Mouse (Mus musculus): ENCODE measurements around the gene Nuak2.

Nuak2 gene

DNA sequence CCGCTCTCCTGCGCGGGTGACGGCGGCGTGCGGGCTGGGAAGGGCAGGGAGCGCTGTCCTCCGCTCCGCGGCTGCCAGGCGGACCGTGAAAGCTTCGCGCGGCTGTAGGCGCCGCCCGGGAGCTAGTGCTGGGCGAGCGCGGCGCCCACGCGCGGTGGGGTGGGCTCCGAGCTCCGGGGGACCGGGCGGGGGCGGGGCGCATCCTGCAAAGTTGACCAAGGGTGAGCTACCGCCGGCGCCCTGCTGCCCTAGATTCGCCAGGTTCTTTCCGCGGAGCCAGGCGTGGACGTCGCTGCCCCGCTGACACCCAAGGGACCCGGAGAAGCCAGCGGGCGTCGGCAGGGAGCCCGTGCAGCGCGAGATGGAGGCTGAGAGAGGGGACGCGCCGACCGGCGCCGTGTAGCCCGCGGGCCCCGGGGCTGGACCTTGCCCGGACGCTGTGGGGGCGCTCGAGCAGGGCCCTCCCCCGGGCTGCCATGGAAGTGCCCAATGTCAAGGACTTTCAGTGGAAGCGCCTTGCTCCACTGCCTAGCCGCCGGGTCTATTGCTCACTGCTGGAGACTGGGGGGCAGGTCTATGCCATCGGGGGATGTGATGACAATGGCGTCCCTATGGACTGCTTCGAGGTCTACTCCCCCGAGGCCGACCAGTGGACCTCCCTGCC is 17.0 kb upstream of the Nuak2 start:
- DNase-seq: no peak

DNA sequence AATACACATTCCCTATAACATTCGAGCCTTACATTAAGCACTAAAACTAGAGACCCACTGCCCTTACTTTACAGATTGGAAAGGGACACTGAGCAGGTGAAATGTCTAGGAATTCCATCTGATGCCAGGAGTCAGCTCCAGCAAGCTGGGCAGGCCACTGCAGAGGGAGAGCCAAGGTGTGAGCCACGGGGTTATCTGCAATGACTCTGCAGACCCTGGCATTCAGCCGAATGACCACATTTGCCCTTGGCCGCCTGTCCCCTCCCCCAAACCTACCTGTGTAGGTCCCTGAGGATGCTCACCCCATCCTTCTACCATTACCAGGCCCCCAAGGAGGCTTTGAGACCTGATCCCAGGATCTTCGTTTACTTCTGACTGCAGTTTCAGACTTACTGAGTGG is 16.2 kb upstream of the Nuak2 start:
- DNase-seq: peak; percentile 56

DNA sequence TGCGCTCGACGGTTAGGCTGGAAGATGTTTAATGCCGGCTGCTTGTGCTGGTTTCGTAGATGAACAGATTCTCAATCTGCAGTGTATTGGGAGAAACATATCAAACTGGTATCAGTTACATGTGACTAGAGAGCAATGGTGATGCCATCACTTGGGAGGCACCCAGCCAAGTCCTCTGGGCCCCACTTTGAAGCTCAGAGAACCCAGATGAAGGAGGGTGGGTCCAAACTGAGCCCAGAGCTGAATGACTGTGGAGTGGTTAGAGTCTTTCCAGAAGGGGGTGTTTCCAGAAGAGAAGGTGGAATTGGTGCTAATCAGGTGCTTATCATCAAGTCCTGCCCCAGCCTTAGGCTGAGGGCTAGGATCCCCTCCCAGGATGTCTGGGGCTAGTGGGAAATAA is 14.7 kb upstream of the Nuak2 start:
- DNase-seq: peak; percentile 16

DNA sequence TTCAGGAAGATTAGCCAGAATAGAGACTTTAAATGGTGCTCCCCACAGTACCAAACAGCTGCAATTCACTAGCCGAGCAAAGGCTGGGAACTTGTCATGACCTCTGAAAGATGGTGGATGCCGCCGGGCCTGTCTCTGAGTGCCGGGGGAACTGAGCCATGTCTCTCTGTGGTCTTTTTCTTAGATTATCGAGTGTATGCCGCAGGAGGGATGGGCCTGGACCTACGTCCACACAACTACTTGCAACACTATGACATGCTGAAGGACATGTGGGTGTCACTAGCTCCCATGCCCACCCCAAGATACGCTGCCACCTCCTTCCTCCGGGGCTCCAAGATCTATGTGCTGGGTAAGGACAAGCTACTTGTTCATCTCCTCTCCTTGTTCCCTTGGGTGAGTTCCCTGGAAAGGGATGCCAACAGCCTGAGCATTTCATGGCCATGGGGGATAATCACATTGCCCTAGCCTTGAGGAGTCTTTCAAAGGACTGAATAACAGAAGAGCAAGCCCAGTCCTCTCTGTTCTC is 13.5 kb upstream of the Nuak2 start:
- no peak for DNase-seq

DNA sequence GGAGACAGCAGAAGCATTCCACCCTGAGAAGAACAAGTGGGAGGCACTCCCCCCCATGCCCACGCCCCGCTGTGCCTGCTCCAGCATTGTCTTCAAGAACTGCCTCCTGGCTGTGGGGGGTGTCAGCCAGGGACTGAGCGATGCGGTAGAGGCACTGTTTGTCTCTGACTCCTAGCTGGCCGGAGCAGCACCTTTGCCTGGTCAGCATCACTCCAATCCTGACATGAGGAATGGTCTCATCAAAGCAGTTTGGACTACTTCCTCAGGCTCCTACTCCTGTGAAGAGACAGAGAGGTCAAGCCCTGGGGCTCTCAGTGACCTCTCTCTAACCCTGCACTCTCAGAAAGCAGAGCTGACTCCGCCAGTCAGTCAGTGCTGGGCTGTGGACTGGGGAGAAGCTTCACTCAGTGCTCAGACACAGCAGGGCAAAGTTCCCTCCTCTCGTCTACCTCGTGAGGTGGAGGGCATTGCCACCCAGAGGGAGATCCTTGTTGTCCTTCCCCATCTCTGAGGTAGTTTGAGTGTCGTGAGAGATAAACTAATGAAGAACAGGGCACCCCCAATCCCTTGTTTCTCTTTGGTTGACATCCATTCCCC is 11.2 kb upstream of the Nuak2 start:
- DNase-seq: no peak

DNA sequence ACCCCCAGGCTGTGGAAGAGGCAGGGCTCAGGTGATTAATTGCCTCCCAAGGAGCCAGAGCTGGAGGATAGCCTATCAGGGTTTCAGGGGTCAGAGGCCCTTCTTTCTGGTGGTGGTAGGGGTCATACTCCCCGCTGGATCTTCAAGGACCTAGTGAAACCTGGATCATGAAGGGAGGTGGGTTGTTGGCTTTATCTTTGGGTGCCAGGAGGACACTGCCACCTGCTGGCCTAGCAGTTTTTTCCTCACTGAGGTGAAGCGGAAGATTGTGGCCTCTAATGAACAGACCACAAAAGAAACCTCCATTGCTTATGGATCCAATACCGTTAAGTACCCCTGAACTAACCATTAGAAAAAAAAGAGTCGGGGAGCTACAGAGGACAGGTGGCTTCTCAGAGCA is 9.8 kb upstream of the Nuak2 start:
- no peak for DNase-seq

DNA sequence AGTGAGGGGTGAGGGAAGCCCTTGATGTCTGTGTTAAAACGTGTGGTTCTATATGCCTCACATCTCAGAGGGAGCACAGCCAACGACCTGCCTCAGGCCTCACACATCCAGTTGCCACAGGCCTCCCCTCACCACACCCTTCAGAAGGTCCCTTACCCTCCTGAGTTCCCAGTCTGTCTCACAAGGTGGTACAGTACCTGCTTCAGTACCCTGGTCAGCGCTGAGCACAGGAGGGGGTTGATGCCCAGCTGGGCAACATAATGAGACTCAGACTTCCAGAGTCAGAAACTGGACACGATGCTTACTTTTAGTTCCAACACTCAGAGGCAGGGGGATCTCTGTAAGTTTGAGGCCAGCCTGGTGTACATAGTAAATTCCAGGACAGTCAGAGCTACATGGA is 9.1 kb upstream of the Nuak2 start:
- DNase-seq: no peak

DNA sequence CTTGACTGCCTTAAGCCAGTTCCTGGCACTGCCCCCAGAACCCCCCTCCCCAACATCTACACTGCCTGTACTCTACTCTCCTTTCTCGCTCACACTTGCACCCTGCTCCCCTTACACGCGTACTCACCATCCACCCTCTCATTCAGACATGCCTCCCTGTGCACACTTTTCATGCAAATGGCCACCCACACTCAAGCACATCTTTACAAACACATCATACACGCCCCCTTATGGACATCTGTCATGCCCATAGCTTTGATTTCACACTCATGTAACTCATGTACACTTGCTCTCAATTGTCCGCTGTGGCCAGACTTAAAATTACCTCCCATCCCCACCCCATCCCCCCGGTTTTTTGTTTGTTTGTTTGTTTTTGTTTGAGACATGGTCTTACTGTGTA is 8.0 kb upstream of the Nuak2 start:
- DNase-seq: no peak

DNA sequence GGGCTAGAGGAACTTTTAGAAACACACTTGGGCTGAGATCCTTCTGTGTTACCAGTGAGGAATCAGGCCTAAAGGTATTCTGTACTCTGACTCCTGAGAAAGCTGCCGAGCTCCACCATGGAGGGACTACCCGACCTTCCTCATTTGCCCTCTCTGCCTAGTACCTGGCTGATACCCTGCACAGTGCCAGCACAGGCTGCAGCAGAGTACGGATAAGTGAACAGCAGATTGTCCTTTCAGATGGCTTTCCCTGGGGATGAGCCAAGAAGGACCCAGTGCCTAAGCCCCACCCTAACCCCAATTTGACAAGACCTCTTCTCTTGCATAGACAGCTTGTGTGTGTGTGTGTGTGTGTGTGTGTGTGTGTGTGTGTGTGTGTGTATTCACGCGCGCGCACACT is 7.3 kb upstream of the Nuak2 start:
- no peak for DNase-seq

DNA sequence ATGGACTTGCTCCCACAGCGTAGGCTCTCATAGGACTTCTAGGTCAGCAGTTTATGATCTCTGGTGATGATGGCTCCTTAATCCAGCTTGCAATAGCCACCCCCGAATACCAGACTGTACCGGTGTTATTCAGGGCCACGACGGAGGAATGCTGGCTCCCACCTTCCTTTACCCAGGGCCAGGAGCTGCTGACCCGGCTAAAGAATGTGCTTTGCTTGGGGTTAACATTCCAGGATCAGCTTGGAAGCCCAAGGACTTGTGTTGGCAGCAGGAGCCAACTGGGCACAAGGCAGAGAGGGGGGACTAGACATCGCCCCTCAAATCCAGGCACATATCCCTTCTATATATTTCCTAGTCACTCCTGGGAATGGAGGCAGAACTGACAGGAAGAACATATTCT is 5.2 kb upstream of the Nuak2 start:
- no peak for DNase-seq

DNA sequence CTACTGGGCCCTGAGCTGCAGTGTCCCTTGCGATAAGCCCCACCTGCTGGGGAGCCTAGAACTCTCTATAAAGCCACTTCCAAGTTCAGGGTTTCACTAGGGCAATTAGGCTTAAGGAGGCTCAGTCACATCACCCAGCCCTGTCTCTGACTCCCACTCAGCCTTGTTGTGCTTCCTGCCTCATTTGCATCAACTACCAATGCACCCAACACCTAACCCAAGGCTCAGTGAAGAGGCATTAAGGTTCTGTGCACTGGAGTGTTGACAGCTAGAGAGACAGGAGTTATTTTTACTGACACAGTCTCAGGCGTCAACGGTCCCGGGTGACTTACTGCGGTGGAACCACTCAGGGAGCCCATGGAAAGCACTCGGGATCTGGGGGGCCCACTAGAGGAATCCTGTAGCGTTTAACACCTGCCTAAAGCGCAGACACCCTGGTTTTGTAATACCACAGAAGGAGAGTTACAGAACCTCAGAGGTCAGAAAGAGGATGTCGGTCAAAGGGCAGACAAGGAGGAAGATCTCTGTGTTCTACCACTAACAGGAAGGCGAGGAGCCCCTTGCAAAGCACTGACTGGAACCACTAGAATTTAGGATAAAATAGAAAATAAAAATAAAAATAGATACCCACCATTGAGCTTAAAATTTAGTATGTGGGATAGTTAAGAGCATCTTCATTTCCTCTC is 4.6 kb upstream of the Nuak2 start:
- DNase-seq: no peak

DNA sequence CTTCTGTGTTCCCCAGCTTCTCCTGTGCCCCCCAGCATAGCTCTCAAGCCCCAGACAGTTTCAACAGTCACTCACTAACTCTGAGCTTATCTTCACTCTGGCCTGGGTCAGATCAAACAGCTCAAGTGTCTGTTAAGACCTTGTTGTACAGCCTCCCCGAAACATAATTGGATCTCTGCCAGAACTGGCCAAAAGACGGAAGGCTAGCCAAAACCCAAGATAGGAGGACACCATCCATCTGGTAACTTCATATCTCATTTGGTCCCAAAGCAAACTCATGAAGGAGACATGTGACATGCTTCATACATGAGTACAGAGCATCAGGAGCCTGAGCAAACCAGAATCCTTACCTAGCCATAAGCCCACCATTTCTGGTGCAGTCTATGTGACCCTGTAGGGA is 3.9 kb upstream of the Nuak2 start:
- DNase-seq: no peak

DNA sequence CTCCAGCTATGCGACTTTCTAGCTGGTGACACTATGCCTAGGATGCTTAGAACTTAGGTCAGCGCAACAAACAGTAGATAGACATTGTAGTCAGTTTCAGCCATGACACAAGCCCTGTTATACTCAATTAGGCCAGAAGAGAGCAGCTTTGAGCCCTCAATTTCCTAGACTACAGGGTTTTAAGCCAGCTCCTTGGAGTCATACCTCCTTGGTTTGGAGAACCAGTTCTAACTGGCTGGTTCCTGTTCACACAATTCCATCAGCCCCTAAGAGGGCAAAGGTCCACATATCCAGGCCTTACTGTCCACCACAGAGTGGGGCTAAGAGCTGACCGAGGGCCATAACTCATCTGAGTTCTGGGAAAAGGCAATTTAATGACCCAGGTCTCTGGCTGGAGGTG is 3.2 kb upstream of the Nuak2 start:
- no peak for DNase-seq

DNA sequence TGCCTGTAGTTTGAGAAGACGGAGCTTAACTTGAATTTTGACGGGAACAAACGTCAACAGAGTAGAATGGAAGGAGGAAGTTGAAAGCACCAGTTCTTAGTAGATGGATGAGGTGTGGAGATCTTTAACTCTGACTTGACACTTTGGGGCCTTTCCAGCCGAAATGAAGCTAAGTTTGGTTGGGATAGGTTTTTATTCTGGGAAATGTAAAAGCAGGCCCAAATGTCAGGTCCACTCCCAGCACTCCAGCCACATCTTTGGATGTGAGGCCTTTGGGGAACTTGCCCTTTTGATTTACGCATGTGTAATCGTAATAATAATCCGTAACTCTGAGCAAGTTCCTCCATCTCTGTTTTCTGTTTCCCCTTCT is 684 bp downstream of the Nuak2 start:
- DNase-seq: no peak

DNA sequence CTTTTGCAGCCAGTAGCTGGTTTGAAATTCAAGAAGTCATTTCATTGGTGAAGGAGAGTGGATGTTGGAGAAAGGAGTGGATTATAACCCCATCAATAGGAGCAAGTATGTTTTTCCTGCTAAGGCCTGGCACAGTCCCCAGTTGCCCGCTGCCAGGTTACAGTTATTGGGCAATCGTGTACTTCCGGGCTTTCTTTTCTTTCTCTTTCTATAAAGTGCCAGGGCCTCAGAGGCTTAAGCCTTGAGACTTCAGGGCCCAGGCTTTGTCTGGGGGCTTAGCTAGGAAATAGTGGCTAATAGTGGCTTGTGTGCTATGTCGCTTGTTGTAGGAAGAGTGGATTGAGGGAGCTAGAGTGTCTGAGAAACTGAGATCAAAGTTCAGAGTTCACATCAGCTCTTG is 1.5 kb downstream of the Nuak2 start:
- DNase-seq: no peak

DNA sequence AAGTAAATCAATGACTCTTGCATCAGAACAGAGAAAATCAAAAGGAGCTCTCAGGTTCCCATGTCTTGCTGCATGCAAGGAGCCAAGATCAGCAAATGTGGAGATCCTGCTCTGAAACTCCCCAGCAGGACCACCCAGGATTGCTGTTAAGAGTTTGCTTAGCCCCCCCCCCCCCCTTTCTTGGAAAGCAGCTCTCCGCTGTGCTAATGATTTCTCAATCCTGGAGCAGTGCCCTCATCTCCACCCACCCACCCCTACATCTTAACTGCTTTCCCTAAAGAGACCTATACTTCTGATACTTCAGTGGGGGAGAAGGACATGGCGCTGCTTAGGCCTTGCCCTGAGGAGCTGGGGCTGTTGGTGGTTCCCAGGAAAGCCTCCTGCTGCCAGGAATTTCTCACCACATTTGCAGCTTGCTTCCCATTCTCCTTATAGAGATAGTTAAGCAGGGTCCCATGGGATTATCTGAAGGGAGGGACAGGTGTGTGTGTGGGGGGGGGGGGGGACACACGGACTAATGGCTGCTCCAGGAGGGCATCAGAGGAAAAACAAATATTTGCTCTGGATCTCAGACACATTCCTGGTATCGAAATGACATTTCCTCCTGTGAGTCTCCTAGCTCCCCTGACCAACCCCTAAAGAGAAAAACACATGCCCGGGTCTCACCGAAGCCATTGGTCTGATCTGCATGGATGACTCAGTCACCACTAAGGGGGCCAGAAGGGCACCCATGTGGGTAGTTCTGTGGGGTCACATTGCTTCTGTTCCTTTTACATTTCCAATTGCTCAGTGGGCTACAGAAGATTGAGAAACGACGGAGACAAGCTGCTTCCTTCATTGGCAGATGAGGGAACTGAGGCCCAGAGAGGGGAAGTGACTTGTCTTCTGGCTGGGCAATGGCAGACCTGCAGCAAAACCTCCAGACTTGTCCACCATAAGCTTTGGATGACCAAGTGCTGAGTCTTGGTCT is 2.3 kb downstream of the Nuak2 start:
- DNase-seq: no peak

DNA sequence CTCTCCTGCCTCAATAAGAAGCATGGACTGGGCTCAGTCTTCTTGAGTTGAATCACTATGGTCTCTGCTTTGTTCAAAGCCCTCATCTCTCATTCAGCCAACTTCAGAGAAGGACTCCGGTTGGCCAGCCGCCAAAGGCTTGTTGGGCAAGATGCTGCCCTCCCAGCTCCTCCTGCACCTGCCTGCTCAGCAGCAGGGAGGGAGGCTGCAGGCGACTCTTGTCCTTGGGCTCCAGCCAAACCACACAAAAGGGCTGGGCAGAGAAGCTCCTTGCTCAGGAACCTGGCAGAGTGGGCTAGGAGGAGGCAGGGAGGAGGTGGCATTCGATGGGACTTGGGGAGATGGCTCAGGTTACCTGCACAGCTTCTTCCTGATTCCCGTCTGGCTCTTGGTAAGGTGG is 3.3 kb downstream of the Nuak2 start:
- DNase-seq: peak; percentile 87

DNA sequence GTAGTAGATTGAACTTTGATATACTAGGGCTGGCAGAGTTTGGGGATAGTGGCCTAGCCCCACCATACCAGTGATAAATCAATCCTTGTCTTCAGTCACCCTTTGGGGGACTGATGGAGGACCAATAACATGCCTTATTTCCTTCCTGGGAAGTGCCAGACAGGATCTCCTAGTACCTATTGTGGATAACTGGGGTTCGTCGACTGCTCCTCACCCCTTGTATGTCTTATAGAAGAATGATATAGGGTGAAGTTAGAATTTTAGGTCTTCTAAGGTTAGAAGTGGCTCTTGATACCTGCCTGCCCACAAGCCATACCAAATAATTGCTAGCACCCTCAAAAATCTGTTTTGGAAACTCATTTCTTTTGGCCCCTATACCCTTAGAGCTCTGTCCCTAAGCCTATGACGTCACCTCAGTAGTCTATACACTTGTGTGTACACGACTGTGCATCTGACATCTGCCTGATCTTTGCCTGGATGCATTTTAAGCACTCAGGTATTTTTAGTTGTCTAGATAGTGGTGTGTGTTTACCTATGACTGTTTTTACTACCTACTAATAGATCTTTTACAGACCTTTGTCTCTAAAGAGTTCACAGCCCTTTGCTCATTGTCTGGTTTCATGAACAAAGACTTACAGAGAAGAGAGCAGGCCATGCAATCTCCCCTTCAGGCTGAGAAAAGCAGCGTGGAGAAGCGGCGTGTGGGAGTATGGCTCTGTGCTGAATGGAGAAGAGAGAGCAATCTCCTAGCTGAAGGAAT is 6.1 kb downstream of the Nuak2 start:
- DNase-seq: no peak

DNA sequence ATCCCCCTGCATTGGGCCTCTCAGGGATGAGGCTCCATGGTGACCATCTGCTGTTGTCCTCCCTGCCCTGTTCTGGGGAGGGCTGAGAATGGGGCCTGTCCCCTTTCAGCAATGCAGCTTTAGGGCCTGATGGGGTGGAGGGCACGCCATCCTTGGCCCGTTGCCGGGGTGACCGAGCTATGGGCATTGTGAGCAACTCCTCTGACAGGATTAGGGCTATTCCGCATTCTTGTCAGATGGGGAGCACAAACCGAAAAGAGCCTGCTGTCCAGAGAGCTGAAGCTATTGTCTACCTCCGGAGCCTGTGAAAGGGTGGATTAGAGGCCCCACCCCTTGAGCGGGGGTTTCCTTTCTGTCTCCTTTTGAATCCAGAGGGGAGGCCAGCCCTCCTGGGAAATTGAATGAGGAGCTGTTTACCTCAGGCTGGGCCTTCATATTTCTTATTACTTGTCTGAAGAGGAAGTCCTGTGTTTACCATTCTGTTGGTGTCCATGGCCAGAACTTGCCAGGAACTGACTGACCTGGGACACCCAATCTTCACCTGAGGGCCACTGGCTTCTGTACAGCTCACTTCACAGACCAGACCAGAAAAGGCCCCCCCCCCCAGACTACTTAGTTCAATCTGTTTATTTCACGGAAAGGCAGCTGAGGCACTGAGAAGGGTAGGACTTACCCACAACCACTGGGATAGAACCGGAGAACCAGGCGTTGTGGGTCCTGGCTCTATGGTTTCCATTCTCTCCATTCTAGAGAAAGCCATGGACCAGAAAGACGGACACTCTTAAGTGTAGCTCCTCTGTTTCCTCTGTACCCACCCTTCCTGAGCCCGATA is 7.0 kb downstream of the Nuak2 start:
- no peak for DNase-seq

DNA sequence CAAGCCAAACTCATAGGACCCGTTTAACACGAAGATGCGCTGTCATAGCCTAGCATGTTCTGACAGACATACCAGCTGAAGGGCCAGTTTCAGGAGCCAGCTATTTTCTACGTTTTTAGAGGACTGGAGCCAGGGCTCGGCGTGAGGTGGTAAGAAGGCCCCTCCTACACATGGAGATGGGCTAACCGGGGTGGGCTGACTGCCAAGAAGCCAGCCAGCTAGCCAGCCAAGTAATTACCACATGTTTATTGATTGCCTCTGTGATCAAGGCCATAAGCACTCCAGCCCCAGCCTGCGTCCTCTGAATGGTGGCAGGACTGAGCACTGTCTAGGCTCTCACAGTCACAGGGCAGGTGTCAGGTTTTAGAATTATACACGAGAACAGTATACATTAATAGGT is 10.9 kb downstream of the Nuak2 start:
- no peak for DNase-seq

DNA sequence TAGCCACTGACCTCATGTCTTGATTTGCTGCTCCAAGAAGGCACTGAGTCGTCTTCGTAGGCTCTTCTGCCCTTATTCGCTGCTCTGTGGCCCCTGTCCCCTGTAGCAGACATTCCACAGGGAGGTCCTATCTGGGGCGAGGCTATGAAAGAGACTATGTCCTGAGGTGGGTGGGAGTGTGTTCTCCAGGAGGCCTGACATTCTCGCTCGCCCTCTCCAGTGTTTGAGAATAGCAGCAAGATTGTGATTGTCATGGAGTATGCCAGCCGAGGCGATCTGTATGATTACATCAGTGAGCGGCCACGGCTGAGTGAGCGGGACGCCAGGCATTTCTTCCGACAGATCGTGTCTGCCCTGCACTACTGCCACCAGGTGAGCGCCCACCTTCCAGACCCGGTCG is 11.6 kb downstream of the Nuak2 start:
- no peak for DNase-seq

DNA sequence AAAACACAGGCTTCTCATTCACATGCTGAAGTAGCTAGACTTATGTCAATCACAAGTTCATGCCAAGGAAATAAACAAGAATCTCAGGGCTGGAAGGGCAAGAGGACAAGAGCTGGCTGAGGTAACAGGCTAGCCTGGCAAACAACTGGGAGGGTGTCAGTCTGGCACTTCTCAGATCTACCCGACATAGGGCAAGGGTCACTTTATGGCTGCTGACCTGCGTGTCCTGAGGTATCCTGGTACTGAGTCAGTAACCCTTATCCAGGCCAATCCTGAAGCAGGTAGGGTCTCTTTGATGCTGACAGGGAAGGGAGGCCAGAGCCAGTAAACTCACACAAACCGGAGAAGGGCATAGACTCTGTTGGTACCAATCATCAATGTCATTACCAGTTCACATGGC is 12.6 kb downstream of the Nuak2 start:
- no peak for DNase-seq
